Mouse (Mus musculus) T-helper 17 cell (primary cell): ENCODE measurements at regions not wholly inside any gene's neighbourhood (a gene's known extent, or its start where the extent isn't known, plus 50 kb on each side); places are given as distances from the start of the nearest gene placed in this dataset.

Source experiments
- in situ Hi-C, 2 experiments: fragments of 300-600 bp; cut with MboI, MseI; formaldehyde crosslinking; loops; 1 replicate in 1 of 2; 2 replicates in 1 of 2; pipeline ENCODE4 v1.15.1; 2025; ENCODE audit warnings: high pct_unique_total_duplicates in 2 of 2

GRCm38 (mm10) chr12:25792571-25793075 lies 622.4 kb downstream of the Rnf144a start:
- in situ Hi-C loops, result no loop called here

GRCm38 (mm10) chr12:25790956-25791355 lies 624.1 kb downstream of the Rnf144a start:
- in situ Hi-C loops, result no loop called here

GRCm38 (mm10) chr12:25785646-25786606 lies 629.1 kb downstream of the Rnf144a start:
- in situ Hi-C loops, result no loop called here

GRCm38 (mm10) chr12:25784401-25784800 lies 630.7 kb downstream of the Rnf144a start:
- in situ Hi-C loops, result no loop called here

GRCm38 (mm10) chr12:25782972-25783717 lies 631.9 kb downstream of the Rnf144a start:
- in situ Hi-C loops, result no loop called here

- in situ Hi-C loops, result no loop called here
Measured at GRCm38 (mm10) chr12:25771856-25772255, 643.2 kb downstream of the Rnf144a start.

GRCm38 (mm10) chr12:25768644-25769043 lies 646.4 kb downstream of the Rnf144a start:
- in situ Hi-C loops, result no loop called here

GRCm38 (mm10) chr12:25763061-25763460 lies 652.0 kb downstream of the Rnf144a start:
- in situ Hi-C loops, result no loop called here

GRCm38 (mm10) chr12:25757014-25757413 lies 658.0 kb downstream of the Rnf144a start:
- in situ Hi-C loops, result no loop called here

GRCm38 (mm10) chr12:25733801-25734200 lies 636.9 kb upstream of the Id2 start:
- in situ Hi-C loops, result no loop called here

- in situ Hi-C loops, result no loop called here
Measured at GRCm38 (mm10) chr12:25725774-25726173, 628.8 kb upstream of the Id2 start.

- in situ Hi-C loops, result loop anchor here in 1 of 2 experiments (5.0 kb wide), 1 partner anchor 59 kb away; no protein-coding TSS in a partner anchor
Measured at GRCm38 (mm10) chr12:25711186-25711585, 614.2 kb upstream of the Id2 start.

- in situ Hi-C loops, result loop anchor here in 1 of 2 experiments (10.0 kb wide), 1 partner anchor 608 kb away; the partner anchor contains the start of gene Id2
Measured at GRCm38 (mm10) chr12:25703023-25703400, 606.1 kb upstream of the Id2 start.

GRCm38 (mm10) chr12:25702176-25703022 lies 605.5 kb upstream of the Id2 start:
- in situ Hi-C loops, result loop anchor here in 1 of 2 experiments (10.0 kb wide), 1 partner anchor 608 kb away; the partner anchor contains the start of gene Id2

- in situ Hi-C loops, result no loop called here
Measured at GRCm38 (mm10) chr12:25687063-25687462, 590.1 kb upstream of the Id2 start.

- in situ Hi-C loops, result no loop called here
Measured at GRCm38 (mm10) chr12:25676631-25677030, 579.7 kb upstream of the Id2 start.

- in situ Hi-C loops, result no loop called here
Measured at GRCm38 (mm10) chr12:25668336-25668735, 571.4 kb upstream of the Id2 start.

- in situ Hi-C loops, result loop anchor here in 1 of 2 experiments (5.0 kb wide), 1 partner anchor 58 kb away; no protein-coding TSS in a partner anchor
Measured at GRCm38 (mm10) chr12:25654456-25654855, 557.5 kb upstream of the Id2 start.

GRCm38 (mm10) chr12:25650237-25650636 lies 553.3 kb upstream of the Id2 start:
- in situ Hi-C loops, result loop anchor here in 1 of 2 experiments (5.0 kb wide), 1 partner anchor 62 kb away; no protein-coding TSS in a partner anchor

GRCm38 (mm10) chr12:25628081-25628480 lies 531.1 kb upstream of the Id2 start:
- in situ Hi-C loops, result no loop called here

- in situ Hi-C loops, result no loop called here
Measured at GRCm38 (mm10) chr12:25625858-25626257, 528.9 kb upstream of the Id2 start.
